Mouse (Mus musculus) frontal cortex, adult 2 months (tissue): Measurements from ENCODE around the gene Qpctl. TPM values are rescaled to one million over a fixed set of nuclear protein-coding genes. Genes with fewer than 3 reads are reported as not detected.
A peak's percentile ranks its signal among the peaks of the same experiment; 100 is the strongest.
"Not testable (repeated sequence)": the region's sequence is repeated elsewhere in the genome, so short reads cannot be mapped to it uniquely, and the experiment has no call there.

Source experiments
- DNase-seq, 2 experiments: peaks; one replicate each; pipeline ENCODE4 v3.0.0; 2022; ENCODE audit warnings: low spot score in 1 of 2; ENCODE audit errors: extremely low spot score in 1 of 2
- polyA plus RNA-seq: library from polyadenylated mRNA; depleted of rRNA; stranded (reverse); fragments of >200 nt; gene quantifications from 2 replicates; pipeline ENCODE4 v1.2.3, GENCODE M21; 2012

The Qpctl gene
- polyA plus RNA-seq, 1 experiment: 16.7 TPM

DNA sequence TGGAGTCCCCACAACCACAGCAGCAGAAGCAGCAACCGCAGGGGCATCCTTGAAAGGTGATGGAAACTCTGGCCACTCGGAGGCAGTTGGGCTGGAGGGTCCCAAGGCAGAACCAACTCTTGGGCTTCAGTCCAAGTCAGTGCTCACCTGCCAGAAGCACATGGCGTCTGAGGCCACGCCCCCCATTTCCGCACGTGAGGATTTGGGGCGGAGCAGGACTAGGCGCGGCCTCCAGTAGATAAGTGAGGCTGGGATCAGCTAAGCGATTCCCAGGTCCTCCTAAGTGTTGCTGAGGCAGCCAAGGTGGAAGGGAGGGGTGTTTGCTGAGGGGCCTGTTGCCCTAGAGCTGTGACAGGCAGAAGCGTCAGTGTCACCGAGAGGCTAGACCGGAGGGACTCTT lies 15.9 kb upstream of the Qpctl start:
- no peak for DNase-seq

DNA sequence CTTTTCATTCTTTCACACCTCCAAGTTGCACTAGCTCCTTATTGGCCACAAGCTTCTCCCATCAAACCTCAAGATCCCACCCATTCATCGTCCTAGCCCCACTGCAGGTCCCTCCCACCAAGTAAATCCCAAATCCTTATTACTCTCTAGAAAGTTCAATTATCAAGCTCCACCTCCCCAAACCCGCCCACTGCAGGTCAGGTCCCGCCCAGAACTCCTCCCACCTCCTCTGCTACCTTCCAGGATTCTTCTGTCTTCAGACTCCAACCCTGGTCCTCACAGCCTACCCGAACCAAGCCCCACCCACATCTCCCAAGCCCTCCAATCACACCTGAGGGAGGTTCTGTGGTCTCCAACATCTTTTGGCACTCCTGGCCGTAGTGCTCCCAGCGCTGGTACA lies 15.1 kb upstream of the Qpctl start:
- no peak for DNase-seq

DNA sequence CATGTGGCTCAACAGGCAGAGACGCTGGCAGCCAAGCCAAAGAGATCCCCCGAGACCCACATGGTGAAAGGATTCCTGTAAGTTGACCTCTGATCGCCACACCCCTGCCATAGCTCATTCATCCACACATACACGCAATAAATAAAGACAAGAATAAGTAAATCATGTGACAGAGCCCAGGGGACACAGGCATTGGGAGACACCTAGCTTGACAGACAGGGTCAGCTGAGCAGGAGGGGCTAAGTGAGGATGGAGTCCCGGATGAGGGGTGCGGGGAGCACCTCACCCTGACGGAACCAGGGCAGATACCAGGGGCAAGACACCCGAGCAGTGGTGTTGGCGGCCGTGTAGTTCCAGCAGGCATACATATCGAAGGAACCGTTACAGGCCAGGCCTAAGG lies 14.7 kb upstream of the Qpctl start:
- no peak for DNase-seq

DNA sequence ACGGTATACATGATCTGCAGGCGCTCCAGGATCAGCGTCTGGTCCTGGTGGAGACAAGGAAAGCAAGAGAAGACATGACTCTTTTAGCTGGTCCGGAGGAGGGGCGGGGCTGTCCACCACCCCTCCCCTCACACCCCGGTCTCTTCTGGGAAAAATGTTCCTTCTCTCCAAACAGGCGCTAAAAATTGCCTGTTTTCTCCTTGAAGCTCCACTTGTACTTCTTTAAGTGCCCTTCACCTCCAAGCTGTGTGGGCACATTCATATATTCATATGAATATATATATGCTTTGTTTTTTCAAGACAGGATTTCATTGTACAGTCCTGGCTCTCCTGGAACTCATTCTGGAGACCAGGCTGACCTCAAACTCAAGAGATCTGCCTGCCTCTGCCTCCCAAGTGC lies 13.8 kb upstream of the Qpctl start:
- DNase-seq: no peak

DNA sequence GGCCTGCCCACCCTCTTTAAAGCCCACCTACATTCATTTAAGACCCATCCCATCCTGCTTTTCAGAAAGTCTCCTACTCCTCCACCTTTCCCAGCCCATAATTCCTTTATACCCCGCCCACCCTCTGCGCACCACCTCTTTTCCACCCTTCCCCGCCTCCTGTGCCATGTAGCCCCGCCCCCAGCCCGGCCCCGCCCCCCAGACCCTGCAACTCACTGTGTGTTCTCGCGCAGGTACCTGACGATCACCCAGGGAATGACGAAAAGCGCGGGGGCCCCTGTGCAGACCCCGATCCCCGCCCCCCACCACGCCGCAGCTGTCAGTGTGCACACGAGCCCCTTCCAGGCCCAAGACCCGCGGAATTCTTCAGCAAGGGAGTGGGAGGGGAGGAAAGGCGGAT lies 11.0 kb upstream of the Qpctl start:
- no peak for DNase-seq

DNA sequence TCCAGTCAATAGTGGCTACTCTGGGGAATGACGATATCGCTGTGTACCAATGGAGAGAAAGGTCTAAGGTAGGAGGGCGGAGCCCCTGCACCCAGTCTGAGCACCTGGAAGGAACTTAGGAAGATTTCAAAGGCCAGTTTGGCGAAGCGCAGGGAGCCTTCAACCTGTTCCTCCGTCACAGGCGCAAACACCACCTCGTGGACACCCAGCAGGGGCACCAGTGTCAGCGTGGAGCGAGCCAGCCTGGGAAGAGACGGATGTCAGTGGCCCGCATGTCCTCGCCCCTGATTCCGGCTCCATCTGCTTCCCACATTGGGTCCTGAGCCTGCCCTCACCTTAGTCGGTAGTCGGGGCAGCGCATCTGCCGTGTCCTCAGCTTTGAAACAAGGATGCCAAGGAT lies 10.3 kb upstream of the Qpctl start:
- no peak for DNase-seq

DNA sequence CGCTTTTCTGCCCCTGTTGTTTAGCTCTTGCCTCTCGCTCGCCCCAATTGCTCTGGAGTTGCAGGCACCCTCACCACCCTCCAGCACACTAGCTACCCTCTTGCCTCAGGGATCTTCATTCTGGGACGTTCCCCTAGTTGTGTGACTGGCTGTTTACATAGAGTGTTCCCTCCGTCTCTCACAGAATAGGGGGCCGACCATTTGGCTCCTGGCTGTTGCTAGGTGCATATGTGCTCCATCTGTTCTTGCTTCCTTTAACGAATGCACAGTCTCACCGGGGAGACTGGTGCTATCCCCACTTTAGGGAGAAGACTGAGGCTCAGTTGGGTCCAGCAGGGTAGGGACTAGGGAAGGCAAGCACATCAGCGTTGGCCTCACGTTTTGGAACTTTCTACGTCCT lies 9.5 kb upstream of the Qpctl start:
- no peak for DNase-seq

DNA sequence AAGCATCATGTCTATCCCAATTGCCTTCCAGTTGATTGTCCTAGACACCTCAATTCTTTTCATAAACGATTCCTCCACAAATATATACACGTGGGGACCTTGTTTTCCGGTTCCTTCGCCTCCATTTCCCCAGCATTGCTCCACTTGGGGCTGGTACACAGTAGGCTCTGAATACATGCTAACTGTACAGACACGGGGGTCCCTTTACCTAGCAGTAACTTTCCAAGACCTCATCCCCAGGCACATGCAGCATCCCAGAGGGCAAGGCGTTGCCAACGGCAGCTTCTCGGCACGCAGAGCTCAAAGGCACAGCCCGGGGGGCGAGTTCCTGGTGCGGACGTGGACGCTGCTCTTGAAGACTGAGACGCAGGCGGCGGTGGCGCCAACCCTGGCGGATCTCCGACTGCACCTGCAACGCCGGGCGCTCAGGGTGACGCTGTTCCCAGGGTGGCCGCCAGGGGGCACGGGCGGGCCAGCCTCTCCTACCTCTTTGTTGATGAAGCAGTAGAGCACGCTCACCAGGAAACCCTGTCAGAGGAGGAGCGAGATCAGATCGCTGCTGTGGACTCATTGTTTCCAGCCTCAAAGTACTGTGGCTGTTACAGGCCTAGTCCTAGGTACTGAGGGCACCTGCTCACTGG lies 8.2 kb upstream of the Qpctl start:
- peak; percentile 84 to 98 for DNase-seq

DNA sequence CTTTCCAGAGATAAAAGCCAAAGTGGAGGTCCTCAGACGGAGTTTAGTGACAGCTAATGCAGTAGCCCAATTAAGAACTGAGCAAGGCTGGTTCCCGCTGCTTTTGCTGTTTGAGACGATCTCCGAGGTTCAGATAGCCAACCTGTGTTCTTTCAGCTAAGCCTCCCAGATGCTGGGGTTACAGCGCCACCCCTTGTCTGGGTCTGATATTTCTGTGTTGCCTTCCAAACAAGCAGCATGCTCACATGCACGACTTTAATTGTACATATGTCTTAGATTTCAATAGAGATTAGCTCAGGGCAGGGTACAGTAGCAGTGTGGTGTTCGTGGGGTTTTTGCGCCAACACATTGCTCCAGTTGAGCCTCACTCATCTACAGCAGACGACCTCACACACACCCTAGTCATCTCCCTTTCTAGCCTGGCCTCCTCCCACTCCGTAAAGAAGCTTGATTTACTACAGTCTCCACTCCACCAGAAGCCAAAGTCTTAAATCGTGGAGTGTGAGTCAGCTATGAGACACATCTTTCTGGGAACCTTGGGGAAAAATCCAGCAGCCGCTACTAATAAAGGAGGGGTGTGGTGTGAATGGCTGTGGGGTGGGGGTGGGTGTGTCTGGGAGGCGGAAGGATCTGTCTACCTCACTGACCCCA lies 6.9 kb upstream of the Qpctl start:
- DNase-seq: peak in 1 of 2 experiments; percentile 54

DNA sequence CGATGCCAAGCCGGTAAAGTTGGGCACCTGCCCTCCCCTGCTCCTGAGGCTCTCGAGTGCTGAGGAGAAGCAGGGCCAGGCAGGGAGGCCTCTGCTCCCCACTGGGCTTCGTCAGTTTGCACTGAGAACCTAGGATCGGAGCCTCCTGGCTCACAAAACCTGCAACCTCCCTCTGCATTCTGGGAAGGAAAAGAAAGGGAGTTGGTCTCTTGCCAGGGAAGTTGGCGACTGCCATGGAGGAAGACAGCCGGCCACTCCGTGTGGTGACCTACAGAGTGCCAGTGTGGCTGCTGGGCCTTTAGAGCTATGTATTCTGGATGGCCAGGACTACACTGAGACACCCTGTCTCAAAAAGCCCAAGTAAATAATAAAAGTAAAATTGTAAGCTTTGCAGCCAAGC lies 5.7 kb upstream of the Qpctl start:
- DNase-seq: no peak

DNA sequence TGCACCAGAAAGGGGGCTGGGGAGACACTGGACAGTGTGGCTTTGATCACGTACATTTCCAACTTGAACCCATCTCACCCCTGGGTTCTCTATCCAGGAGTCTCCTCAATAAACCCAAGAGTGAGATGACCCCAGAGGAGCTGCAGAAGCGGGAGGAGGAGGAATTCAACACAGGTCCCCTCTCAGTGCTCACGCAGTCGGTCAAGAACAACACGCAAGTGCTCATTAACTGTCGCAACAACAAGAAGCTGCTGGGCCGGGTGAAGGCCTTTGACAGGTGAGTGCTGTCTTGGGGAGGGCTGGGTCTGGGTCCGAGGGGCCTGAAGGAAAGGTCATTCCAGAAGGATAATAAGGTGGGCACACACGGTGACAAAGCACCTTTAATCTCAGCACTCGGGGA lies 2.0 kb upstream of the Qpctl start:
- not testable (repeated sequence) for DNase-seq

DNA sequence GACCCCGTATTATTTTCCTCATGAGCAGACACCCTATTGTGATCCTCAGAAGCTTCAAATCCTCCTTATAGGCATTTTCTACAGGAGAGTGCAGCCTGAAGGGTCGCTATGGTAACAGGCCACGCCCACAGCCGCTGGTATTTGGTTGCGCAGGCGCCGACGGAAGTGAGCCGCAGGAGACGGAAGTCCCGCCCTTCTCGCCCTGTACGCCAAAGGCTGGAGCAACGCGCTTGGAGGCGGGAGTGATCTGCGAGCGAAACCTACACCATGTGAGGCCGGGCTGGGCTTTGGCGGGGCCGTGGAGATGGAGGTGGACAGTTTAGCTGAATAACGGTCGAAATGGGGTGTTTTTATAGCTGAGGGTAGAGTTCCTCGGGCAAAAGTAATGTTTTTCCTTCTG lies 535 bp upstream of the Qpctl start, which contains the start of gene Snrpd2:
TSS of gene Snrpd2 (plus strand) at position 97 of the 400 bp plus-strand sequence.
- peak; percentile 87 to 97 for DNase-seq

DNA sequence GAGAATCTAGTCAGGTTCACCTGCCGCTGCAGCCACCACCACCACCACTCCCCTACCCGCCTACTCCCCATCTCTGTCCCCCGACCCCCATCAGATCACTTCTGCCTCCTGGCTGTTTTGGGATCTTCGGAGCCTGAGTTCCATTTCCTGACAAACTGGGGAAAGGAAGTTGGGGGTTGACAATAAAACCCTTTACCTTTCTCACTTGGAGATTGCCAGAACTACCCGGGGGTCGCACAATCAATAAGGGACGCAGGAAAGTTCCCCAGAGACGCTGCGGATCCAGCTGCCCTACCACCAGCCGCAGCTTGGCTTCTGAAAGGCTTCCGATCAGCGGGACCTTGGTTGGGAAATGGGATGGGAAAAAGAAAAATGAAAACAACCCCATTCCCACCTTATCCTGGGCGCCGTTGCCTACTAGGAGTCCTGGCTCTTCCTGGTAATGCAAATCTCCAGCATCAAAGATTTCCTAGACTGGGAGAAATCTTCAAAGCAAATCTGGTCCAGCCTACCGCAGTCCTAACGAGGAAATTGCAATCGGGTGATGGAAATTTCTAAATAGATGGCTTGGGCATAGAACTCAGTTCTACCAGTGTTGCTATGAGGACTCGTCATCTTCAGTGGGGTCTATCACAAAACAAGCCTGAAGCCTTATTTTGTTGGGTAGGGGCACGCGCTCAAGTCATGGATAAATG lies 764 bp downstream of the Qpctl start:
- no peak for DNase-seq

DNA sequence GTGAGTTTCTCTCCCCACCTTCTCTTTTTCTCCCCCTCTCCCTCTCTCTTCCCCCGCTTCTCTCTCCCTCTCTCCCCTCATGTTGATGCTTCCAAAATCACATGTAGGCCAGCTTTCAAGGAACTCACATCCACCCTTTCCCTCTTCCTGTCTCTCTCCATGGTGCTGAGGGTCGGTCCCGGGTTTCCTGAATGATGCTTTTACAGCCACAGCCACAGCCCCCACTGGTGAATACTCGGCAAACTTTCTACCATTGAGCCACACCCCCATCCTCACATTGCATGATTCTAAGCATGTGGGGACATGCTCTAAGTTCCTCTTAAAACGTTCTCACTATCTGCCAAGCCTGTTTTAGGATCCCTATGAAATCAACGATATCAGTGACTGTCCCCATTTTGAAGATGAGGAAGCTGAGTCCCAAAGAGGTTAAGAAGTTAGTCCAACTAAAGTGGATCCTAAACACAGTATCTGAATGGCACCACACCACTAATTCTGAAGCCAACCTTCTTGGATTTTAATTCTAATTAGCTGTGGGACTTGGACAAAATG lies 1.5 kb downstream of the Qpctl start:
- no peak for DNase-seq

DNA sequence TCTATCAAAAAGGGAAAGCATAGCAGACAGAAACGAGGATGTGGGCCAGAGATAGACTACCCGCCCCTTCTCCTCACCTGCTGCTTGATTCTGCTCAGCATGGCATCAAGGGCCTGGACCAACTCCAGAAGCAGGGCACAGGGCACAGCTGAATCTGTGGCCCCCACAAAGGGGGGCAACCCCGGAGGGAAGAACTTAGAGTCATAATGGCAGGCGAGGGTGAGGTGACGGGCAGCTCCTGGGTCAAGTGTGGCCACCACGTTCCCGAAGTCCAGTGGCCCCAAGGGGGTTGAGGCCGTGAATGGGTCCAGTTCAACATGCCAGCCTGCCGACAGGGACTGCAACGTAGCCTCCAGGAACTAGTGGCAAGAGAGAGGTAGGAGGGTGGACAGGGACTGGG lies 2.3 kb downstream of the Qpctl start:
- no peak for DNase-seq

DNA sequence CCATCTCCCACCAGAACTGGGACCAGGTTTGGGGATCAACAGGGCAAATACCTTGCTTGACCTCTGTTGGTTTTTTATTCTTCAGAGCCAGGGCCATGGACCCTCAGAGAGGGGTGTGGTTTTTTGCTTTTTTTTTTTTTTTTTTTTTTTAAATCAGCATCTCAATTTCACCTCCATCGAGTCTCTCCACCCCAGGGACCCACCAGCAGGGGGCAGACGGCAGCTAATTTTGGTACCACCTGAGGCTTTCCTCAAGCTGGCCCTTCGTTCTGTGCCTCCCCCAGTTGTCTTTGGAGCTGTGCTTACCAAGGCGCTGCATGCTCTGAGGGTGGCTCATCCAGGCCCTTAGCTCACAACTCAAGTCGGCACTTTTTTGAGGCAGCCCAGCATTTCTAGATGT lies 11.7 kb downstream of the Qpctl start:
- DNase-seq: peak in 1 of 2 experiments; percentile 79

DNA sequence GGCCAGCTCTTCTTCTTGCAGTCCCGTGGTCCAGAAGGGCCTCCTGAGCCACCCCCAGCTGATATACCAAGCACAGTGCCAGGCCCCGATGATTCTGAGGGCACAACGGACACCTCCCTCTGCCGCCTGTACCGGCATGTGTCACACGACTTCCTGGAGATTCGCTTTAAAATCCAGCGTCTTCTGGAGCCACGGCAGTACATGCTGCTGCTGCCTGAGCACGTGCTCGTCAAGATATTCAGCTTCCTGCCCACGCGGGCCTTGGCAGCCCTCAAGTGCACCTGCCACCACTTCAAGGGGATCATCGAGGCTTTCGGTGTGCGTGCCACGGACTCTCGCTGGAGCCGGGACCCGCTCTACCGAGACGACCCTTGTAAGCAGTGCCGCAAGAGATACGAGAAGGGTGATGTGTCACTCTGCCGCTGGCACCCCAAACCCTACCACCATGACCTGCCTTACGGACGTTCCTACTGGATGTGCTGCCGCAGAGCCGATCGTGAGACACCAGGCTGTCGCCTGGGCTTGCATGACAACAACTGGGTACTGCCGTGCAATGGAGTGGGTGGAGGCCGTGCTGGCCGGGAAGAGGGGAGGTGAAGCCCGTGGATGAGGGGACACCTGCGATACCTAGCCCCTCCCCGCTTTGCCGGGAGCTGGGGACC lies 12.3 kb downstream of the Qpctl start:
- DNase-seq: peak; percentile 60 to 66

DNA sequence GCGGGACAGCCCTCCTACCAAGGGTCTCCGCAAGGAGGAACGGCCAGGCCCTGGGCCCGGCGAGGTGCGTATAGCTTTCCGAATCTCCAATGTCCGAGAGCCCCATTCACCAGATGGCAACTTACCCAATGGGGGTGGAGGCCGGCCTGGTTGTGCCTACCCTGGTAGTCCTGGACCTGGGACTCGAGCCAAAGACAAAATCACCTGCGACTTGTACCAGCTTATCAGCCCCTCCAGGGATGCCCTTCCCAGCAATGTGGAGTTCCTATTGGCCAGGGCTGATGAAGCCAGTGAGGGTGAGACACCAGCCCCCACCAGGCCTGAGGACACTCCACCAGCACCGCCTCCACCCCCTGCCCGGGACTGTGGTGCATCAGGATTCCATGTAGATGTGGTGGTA lies 12.9 kb downstream of the Qpctl start:
- DNase-seq: no peak

DNA sequence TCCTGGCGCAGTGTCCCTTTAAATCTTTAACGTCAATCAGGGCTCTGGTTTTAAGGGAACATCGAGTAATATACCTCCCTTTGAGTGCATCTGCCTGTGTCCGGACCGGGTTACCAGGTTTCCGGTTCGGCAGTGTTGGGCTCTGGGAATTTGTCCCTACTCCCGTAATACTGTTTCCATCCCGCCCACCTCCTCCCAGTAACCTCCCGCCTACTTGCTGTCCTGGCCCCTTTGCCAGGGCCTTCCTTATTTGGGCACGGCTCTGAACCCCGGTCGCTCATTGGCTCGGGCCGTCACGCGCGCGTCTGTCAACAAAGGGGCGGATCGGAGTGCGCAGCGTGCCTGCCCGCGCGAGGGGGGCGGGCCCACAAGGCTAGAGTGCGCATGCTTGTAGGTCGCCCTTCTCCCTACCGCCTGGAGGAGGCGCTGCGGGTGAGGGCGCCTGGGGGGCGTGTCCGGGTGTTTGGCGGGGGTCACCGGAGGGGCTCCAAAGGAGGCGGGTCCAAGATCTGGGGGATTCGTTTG lies 17.7 kb downstream of the Qpctl start:
- DNase-seq: peak; percentile 96 to 97

DNA sequence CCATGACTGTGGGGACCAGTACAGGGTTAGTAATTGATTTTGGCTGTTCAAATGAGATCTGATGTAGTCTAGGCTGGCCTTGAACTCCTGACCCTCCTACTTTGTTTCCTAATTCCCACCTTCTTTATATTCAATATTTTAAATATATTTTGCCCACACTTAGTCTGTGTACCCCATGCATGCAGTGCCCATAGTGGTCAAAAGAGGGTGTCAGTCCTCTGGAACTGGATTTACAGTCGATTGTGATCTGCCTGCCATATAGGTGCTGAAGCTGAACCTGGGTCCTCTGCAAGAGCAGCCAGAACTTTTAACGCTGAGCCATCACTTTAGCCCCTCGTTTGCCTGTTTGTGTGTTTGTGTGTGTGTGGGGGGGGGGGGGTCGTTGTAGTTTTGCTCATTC lies 18.4 kb downstream of the Qpctl start:
- DNase-seq: no peak

DNA sequence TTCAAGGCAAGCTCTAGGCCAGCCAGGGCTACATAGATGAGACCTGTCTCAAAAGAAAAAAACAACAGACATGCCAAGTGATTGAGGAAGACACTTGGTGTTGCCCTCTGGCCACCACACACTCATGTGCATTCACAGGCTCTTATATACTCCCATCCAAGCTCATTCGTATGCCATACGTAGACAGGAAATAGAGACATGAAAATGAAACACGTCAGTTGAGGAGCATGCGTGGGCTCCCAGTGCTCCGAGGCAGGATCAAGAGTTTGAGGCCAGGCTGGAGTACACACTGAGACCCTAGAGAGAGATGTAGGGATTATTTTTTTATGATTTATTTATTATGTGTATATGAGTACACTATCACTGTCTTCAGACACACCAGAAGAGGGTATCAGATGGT lies 19.7 kb downstream of the Qpctl start:
- no peak for DNase-seq
